Mouse (Mus musculus): ENCODE results near the gene Nlgn1. TPM values are rescaled to one million over a fixed set of nuclear protein-coding genes. Genes with fewer than 3 reads are reported as not detected.

Nlgn1 gene
- total RNA-seq, 2 experiments from 2014 or later: 95.1 to 107 TPM

DNA sequence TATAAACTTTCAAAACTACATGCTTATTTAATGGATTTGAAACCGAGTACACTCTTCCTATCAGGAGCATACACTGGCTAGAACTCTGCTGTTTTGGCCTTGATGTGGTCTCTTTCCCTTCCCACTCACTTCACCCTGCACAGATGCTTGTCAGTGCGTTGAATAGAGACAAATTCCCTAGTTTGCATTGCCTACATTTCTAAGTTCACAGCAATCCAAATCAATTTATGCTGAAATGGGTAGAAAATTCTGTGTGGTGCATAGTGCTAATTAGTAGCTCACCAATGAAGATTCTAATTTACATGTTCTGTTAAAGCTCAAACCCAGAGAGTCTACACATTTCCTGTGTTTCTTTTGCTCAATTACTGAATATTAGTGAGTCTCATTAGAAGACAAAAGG lies 447.5 kb downstream of the Nlgn1 start:
- DNase-seq (ENCODE audit: extremely low spot score in 1 of 2, low spot score in 1 of 2): no peak

DNA sequence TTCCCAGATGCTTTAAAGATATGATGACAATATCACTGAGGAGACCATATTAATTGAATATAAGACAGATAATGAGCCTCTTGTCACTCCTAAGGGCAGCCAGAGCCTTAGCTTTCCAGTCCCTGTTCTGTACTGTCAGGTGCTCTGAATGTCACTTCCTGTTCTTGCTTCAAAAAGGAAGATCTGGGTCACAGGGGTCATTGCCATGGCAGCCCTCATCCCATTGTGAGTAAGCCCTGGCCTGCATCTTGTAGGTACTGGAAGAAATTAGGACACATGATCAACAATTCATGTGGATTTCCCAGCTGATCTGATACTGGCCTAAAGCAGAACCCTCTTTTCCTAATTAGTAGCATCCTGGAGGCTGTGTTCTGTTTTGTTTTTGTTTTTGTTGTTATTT lies 463.1 kb downstream of the Nlgn1 start:
- no peak for DNase-seq (ENCODE audit: extremely low spot score in 1 of 2, low spot score in 1 of 2)

GRCm38 (mm10) chr3:25858384-25858783 lies 473.9 kb downstream of the Nlgn1 start:
- DNase-seq (ENCODE audit: extremely low spot score in 1 of 2, low spot score in 1 of 2): no peak

- no peak for DNase-seq (ENCODE audit: extremely low spot score in 1 of 2, low spot score in 1 of 2)
Measured at GRCm38 (mm10) chr3:25844686-25845462, 487.4 kb downstream of the Nlgn1 start.

- no peak for DNase-seq (ENCODE audit: extremely low spot score in 1 of 2, low spot score in 1 of 2)
Measured at GRCm38 (mm10) chr3:25830237-25830636, 502.0 kb downstream of the Nlgn1 start.

DNA sequence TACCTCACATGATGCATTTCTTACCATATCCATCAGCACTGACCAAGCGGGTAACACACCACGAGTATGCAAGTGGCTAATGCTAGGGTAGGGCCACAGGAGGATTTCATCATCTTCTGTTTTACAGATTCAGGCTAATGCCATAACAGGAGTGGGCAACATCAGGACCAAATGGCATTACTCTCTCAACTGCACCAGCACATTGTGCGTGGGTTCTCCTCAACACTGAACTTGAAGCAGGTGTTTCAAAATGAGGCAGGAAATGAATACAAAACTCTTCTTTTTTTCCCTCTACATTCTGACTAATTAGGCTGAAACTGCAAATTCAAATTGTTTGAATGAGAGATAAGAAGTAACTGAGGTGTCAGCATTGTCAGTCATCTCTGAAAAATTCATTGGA lies 518.9 kb downstream of the Nlgn1 start:
- DNase-seq (ENCODE audit: extremely low spot score in 1 of 2, low spot score in 1 of 2): no peak

- peak in 1 of 2 experiments; percentile 34 for DNase-seq (ENCODE audit: extremely low spot score in 1 of 2, low spot score in 1 of 2)
Measured at GRCm38 (mm10) chr3:25807559-25807958, 524.7 kb downstream of the Nlgn1 start.

GRCm38 (mm10) chr3:25781651-25782050 lies 550.6 kb downstream of the Nlgn1 start:
- DNase-seq (ENCODE audit: extremely low spot score in 1 of 2, low spot score in 1 of 2): no peak

DNA sequence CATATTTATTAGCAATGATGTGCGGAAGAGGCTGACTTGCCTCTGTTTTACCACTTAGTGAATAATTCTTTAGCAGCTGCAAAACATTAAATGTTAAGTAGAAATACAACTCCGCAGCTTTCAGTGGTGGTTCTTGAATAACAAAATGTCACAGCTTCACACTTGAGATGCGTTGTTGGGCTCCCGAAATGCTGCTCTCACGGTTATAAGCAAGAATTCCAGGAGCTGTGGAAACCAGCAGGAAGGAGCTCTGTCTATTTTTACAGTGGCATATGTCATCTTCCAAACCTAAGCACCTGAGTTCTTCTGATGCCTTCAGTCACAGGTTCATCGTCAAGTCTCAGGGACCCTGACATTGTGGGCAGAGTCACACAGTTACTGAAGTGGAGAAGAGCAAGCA lies 556.8 kb downstream of the Nlgn1 start:
- no peak for DNase-seq (ENCODE audit: extremely low spot score in 1 of 2, low spot score in 1 of 2)

- DNase-seq (ENCODE audit: extremely low spot score in 1 of 2, low spot score in 1 of 2): peak; percentile 18 to 21
Measured at GRCm38 (mm10) chr3:25773908-25774307, 558.4 kb downstream of the Nlgn1 start.

DNA sequence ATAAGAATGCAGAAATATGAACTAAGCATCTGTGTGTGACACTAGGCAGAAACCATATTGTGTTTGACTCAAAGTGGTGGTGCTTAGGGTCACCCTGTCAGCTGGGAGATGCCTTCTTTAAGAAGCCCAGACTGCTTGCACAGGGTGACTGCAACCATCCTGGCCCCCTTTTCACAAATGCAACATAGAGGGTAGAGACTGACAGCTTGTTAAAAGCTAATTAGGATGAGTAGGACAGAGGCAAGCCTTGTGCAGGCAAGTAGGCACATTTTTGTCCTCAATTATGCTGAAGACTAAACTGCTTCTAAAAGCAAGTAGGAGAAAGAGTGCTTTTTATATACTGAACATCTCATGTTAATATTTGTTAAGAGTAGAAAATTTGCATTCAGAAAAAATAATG lies 558.8 kb downstream of the Nlgn1 start:
- no peak for DNase-seq (ENCODE audit: extremely low spot score in 1 of 2, low spot score in 1 of 2)

GRCm38 (mm10) chr3:25763689-25764088 lies 568.6 kb downstream of the Nlgn1 start:
- DNase-seq (ENCODE audit: extremely low spot score in 1 of 2, low spot score in 1 of 2): no peak

DNA sequence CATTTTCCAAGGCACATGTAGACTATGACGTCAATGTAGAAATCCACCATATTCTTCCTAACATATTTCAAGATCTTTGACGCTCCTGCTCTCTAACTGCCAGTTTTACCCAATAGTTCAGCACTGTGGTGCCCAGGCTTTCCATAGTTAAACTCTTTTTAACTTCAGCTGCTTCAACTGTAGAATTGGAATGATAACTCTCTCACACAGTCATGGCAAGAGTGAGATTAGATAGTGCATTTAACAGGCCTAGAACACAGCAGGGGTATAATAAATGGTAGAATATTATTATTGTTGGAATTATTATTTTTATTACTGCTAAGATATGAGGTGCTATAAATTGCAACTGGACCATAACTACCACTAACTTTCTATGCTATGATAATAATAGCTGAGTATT lies 574.4 kb downstream of the Nlgn1 start:
- DNase-seq (ENCODE audit: extremely low spot score in 1 of 2, low spot score in 1 of 2): no peak

- no peak for DNase-seq (ENCODE audit: extremely low spot score in 1 of 2, low spot score in 1 of 2)
Measured at GRCm38 (mm10) chr3:25724111-25724510, 608.1 kb downstream of the Nlgn1 start.

DNA sequence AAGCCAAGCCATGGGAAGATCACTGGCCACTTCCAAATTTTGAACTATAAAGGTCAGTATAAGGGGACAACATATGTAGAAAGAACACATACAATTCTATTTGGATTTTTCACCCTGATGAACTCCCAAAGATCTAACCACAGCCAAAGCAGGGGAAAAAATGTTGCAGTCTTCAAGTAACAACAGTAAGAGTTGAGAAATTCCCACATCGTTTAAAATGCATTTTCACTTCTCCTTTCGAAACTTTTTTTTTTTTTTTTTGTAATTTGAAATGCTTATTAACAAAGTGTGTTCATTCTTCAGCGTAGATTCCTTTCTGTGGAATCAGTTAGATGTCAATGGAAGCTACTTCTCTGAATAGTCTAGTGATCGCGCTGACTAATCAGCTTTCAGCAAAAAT lies 610.8 kb downstream of the Nlgn1 start:
- DNase-seq (ENCODE audit: extremely low spot score in 1 of 2, low spot score in 1 of 2): no peak

- no peak for DNase-seq (ENCODE audit: extremely low spot score in 1 of 2, low spot score in 1 of 2)
Measured at GRCm38 (mm10) chr3:25707380-25707779, 624.9 kb downstream of the Nlgn1 start.

- no peak for DNase-seq (ENCODE audit: extremely low spot score in 1 of 2, low spot score in 1 of 2)
Measured at GRCm38 (mm10) chr3:25697231-25697630, 635.0 kb downstream of the Nlgn1 start.

GRCm38 (mm10) chr3:25688789-25689464 lies 643.3 kb downstream of the Nlgn1 start:
- no peak for DNase-seq (ENCODE audit: extremely low spot score in 1 of 2, low spot score in 1 of 2)

- DNase-seq (ENCODE audit: extremely low spot score in 1 of 2, low spot score in 1 of 2): no peak
Measured at GRCm38 (mm10) chr3:25683696-25684095, 648.6 kb downstream of the Nlgn1 start.

- DNase-seq (ENCODE audit: extremely low spot score in 1 of 2, low spot score in 1 of 2): no peak
Measured at GRCm38 (mm10) chr3:25679373-25679772, 652.9 kb downstream of the Nlgn1 start.

- DNase-seq (ENCODE audit: extremely low spot score in 1 of 2, low spot score in 1 of 2): no peak
Measured at GRCm38 (mm10) chr3:25675888-25676287, 656.4 kb downstream of the Nlgn1 start.

GRCm38 (mm10) chr3:25675069-25675468 lies 657.2 kb downstream of the Nlgn1 start:
- DNase-seq (ENCODE audit: extremely low spot score in 1 of 2, low spot score in 1 of 2): peak in 1 of 2 experiments; percentile 50

Measured in layer of hippocampus, postnatal 25 days (tissue).